Mouse (Mus musculus) monocyte, adult 5-6 weeks (primary cell): Measurements from ENCODE around the gene Cblc. TPM values are rescaled to one million over a fixed set of nuclear protein-coding genes. Genes with fewer than 3 reads are reported as not detected.

Experiments
- ATAC-seq: fragments of 153-309, 156-312 bp; replicated peaks from 2 replicates; pipeline ENCODE4 v1.8.0; 2017; ENCODE audit warnings: mild to moderate bottlenecking; ENCODE audit not compliant: low TSS enrichment, insufficient number of reproducible peaks, severe bottlenecking, poor library complexity, low FRiP score
- total RNA-seq: library from RNA; stranded (forward); fragments of 200-1000, 200-491, 200-594 nt; gene quantifications from 3 replicates; pipeline ENCODE4 v1.2.3, GENCODE M21; 2017

Cblc gene
- total RNA-seq, 1 experiment from 2014 or later, result not detected

DNA sequence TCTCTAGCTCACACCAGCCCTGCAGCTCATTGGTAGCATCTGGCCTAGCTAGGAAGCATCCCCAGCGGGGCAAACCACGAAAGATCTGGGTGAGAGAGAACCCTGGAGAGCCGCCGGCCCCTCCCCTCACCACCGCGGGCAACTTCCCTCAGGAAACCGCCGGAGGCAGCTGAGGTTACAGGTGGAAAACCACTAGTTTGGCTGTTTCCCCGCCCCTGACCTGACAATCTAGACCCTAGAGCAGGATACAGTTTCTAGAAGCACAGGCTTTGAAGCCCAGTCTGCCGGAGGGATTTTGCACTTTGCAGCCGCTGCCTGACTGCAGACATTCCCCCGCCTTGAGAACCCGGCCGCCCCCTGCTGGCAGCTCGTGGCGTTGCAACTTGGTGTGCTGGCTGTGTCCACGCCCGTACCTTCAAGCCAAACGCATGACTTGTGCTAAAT lies 6.7 kb downstream of the Cblc start:
- ATAC-seq, result peak; percentile 75

- no peak for ATAC-seq
Measured at GRCm38 (mm10) chr7:19785874-19786458, 10.6 kb downstream of the Cblc start.

DNA sequence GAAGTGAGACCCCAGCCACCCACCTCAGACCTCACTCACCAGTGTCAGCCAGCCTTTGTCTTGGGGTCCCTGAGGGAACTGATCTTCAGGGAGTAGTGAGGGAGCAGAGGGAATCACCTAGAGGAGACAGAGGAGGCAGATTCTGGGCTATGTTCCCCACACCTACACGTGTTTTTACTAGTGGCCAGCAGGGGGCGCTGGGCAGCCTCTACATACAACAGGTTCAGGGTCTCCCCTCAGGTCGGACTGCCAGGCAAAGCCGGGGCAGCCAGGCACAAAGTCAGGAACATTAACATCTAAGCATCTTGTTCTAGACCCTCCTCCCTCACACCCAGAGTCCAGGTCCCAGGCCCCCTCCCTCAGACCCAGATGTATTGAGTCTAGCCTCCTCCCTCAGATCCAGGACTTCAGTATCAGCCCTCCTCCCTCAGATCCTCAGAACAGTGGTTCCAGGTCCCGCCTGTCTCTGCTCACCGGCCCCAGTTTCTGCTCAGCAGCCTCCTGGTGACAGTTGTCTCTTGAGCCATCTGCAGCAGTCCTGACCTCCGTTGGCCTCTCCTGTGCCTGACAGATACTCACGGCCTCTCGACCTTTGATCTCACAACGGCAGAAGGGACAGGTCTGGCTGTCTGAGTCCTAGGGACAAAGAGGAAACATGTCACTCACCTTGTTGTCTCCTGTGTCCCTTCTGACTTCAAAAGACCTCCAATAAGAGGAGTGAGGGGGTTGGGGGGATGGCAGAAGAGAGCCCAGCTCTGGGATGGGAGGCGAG lies 11.7 kb downstream of the Cblc start:
- no peak for ATAC-seq

GRCm38 (mm10) chr7:19783630-19784029 lies 13.0 kb downstream of the Cblc start:
- no peak for ATAC-seq

DNA sequence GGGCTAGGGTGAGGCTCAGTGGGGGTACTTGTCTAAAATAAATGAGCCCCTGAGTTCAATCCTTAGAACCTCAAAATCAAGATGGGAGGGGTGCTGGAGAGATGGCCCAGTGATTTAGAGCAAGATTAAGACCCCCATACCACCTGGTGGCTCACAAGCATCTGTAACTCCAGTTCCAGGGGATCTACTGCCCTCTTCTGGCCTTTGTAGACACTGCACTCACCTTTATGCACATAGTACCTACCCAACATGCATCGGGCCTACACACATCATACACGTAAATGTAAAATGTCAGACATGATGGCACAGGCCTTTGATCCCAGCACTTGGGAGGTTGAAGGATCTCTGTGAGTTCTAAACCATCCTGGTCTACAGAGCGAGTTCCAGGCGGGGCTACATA lies 14.0 kb downstream of the Cblc start:
- no peak for ATAC-seq

DNA sequence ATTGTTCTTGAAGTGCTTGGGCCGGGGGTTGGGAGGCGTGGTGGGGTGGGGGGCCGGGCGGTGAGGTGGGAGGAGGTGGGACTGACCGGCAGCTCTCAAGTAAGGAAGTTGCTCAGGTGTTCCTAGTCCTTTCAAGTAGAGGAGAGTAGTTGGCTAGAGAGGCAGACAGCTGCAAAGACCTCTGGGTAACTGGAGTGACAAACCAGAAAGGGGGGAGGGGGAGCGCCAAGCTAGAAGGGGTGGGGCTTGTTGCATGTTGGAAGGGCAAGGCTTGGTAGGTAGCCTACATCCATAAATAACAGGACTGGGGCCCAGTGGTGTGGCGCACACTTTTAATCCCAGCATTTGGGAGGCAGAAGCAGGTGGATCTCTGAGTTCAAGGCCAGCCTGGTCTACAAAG lies 14.9 kb downstream of the Cblc start:
- ATAC-seq, result no peak

- no peak for ATAC-seq
Measured at GRCm38 (mm10) chr7:19779903-19780302, 16.7 kb downstream of the Cblc start.

DNA sequence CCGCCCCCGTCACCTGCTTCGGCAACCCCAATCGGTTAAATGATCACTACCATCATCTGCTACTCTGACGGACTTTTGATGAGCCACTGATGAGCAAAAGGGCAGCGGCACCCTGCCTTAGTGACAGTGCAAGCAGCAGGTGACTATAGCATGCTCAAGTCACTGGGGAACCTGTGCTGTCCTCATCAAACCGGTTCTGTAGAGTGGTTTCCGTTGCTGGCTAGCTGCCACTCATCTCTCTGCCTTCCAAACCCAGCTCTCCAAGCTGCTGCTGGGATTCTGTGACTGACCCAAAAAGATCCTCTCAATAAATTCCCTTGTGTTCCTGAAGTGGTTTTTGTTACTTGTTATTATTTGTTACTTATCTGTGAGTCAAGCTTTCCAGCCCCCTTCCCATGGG lies 18.0 kb downstream of the Cblc start:
- no peak for ATAC-seq

DNA sequence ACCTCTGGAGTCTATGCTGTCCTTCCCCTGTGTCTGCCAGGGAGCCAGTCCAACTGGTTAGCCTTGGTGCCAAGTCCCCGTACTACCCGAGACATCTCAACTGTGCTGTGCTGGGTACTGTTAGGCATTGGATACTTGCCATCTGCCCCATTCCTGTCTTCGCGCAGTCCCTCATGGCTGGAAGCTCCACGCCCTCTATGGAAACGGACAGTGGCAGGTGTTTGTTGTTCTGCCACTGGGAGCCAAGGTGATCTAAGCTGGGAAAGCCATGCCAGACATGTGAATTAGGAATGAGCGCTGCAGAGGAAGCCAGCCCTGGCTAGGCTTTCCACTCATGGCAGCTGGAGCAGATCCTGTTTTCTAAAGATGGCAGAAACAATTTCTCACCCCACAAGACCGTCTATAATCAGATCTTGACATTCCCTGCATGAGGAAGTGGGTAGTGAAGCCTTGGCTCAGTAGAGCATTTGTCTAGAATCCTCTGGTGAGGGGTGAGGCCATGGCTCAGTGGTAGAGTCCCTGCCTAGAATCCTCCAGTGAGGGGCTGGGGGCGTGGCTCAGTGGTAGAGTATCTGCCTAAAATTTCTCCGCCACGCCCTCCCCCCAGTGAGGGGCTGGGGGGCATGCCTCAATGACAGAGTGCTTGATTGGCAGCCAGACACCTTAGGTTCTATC lies 19.4 kb downstream of the Cblc start:
- no peak for ATAC-seq

- ATAC-seq, result no peak
Measured at GRCm38 (mm10) chr7:19771682-19772081, 24.9 kb downstream of the Cblc start.

- no peak for ATAC-seq
Measured at GRCm38 (mm10) chr7:19770984-19771391, 25.6 kb downstream of the Cblc start, which contains the start of gene Bcam. Bcam (minus strand) TSS chr7:19771016.

DNA sequence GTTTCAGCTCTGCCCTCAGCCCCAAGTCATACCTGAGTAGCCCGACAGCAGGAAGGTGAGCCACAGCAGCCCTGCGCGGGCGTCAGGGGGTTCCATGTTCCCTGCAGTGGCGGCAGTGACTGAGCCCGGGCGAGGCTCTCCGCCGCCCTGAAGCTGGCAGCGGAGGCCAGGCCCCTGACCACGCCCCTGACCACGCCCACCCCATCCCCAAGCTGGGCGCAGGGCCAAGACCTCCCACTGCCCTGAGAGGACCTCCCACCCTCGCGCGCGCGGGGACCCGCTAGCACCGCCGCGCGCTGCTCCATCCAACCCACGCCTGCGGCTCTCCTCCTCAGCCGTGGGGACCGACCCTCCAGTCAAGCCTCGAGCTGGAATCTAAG lies 26.2 kb downstream of the Cblc start:
- ATAC-seq, result 0 out of 2 replicates have a peak, but pooled peaks have one; percentile 24

DNA sequence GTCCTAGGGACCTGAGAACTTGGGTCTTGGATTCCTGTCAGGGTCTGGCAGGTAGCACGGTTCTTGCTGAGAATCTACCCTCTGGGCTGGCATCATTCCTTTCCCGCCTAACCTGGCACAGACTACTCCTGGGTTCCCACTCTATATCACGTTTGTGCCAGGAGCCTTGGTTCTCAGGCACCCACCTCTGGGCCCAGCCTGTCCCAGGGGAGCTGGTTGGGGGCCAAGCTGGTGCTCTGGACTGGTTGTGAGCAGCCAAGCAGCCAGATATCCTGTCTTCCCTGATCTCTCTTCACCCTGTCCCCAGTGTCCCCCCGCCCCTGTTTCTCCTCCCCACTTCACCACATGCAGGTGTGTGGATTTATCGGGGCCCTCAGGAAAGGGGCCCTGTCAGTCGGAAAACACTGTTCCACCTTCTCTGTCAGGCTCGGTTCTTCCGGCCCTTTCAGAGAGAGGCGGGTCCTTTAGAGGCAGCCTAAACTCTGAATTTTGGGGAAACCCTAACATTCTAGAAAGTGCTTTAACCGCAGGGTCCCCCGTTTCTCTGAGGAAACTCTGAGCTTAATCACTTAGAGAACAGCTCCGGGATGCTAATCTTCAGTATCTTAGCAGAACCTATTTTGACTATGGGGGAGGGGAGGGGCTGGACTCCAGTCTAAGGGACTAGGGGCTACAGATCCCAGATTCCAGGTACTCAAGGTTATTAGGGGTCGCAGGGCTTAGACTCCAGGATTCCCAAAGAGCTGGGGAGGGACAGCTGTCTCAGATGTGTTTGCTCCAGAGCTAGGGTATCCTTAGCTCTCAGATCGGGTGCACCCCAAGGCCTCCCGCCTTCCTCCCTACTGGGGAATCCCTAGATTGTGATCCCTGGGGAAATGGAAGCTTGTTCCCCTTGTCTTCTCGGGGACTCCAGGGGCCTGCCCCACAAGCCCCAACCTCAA lies 26.9 kb downstream of the Cblc start:
- no peak for ATAC-seq

- ATAC-seq, result no peak
Measured at GRCm38 (mm10) chr7:19769001-19769400, 27.6 kb downstream of the Cblc start.

DNA sequence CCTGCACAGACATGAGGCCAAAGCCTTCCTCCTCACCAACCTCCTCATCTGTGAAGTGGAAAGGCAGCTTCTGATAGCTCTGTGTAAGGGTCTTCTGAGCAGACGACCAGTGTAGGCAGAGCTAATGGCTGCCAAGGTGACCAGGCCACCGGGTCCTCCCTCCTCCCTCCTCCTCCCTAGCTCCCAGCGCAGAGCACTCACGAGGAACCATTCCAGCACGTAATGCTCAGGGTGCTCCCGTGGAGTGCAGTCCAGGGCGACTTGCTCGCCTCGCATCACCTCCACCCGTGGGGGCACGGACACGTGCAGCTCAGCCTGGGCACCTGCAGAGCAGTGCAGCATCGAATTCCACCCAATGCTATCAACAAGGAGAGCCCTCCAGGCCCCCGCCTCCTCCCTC lies 28.4 kb downstream of the Cblc start:
- no peak for ATAC-seq

DNA sequence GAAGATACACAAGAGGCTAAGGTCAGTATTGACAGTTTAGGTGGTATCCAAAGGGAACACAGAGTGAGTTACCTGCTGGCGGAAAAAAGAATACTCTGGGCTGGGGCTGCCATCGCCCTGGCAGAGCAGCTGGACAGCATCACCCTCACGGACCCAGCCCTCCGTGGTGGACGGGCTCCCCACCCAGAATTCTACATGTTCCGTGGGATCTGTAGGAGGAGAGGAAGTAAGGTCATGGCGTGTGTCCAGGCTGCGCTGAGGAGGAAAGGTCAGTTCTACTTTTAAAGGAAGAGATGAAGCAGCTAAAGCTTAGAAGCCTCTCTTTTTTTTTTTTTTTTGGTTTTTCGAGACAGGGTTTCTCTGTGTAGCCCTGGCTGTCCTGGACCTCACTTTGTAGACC lies 32.0 kb downstream of the Cblc start:
- ATAC-seq, result no peak

DNA sequence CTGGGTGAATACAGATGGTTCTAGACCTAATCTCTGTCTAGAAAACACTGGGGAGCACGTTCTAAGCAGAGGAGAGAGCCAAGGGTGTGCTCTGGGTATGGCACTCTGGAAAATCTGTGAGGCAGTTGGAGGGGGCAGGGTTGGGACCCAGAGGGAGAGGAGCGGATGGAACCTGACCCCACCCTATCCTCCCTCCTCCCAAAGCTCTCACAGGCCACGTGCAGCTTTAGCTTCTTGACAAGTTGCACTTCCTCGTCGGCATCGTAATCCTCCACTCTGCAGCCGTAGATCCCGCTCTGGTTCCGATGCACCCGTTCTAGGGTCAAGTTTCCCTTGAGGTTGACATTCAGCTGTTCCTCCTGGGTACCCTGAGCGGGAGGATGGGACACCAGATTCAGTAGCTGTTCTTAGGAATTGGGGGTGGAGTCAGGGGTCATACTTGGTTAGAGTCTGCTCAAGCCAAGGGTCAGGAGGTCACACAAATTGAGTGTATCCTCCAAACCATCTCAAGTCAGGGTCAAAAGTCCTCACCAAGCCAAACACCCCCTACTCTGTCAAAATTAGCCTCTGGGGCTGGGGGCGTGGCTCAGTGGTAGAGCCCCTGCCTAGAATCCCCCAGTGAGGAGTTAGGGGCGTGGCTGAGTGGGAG lies 32.7 kb downstream of the Cblc start:
- ATAC-seq, result peak; percentile 52

GRCm38 (mm10) chr7:19762283-19762682 lies 34.3 kb downstream of the Cblc start:
- no peak for ATAC-seq
